Mouse (Mus musculus): Measurements from ENCODE around the gene Ovol2. TPM values are rescaled to one million over a fixed set of nuclear protein-coding genes. Genes with fewer than 3 reads are reported as not detected.

The Ovol2 gene
- total RNA-seq, 1 experiment: 1.8 TPM

- Histone ChIP-seq H3K9ac (ENCODE audit: insufficient read depth, low read depth, low read length, poor library complexity, severe bottlenecking) (no peak overlapping the region), H3K4me3 (ENCODE audit: insufficient read depth in 1 of 2, low read depth in 1 of 2, low read length in 2 of 2, poor library complexity in 1 of 2, severe bottlenecking in 1 of 2) (peak overlapping the region; percentile 17 to 25; a peak in 1 of 4 replicates), H3K27ac (ENCODE audit: insufficient read depth, low read depth, low read length, poor library complexity, severe bottlenecking) (no peak overlapping the region), H3K9me3 (ENCODE audit: control insufficient read depth, insufficient read depth, low read depth, low read length) (no peaks in the 10 kb centered on the region; the same call in 1 of the 2 replicates), H3K36me3 (ENCODE audit: control insufficient read depth, insufficient read depth, low read length, poor library complexity, severe bottlenecking) (no peaks in the 10 kb centered on the region), H3K4me1 (ENCODE audit: control insufficient read depth in 2 of 2, insufficient read depth in 2 of 2, low read length in 2 of 2, poor library complexity in 1 of 2) (peaks cover 4 to 9% of the 10 kb centered on the region in 2 experiments; a peak in 3 of 4 replicates)
- DNase-seq (ENCODE audit: low read depth, low spot score): no peak
- in situ Hi-C loops (cut with MboI; ENCODE audit: low sequenced_read_pairs in 2 of 2, unreplicated experiment in 2 of 2): no loop called here
- TF ChIP-seq ZNF384 (IDR thresholded peaks at IDR 0.05; ENCODE audit: low read depth, low read length) (no peak), CHD2 (IDR thresholded peaks at IDR 0.05; ENCODE audit: low read depth, low read length) (no peak)
Measured at GRCm38 (mm10) chr2:144329451-144329850, 2.5 kb downstream of the Ovol2 start.

- TF ChIP-seq ZNF384 (IDR thresholded peaks at IDR 0.05; ENCODE audit: low read depth, low read length) (no peak), HCFC1 (IDR thresholded peaks at IDR 0.05; ENCODE audit: borderline replicate concordance, insufficient read depth, low read length) (no peak), CHD2 (IDR thresholded peaks at IDR 0.05; ENCODE audit: low read depth, low read length) (no peak), MAFK (IDR thresholded peaks at IDR 0.05; ENCODE audit: insufficient read depth, low read depth, low read length) (no peak), ZC3H11A (IDR thresholded peaks at IDR 0.05; ENCODE audit: borderline replicate concordance, low read depth, low read length) (no peak)
- H3K4me1 ChIP-seq (ENCODE audit: control insufficient read depth in 2 of 2, insufficient read depth in 2 of 2, low read length in 2 of 2, poor library complexity in 1 of 2): peaks cover 2 to 3% of the 10 kb centered on the region in 2 experiments; a peak in 3 of 4 replicates
- no peak overlapping the region for H3K27ac ChIP-seq (ENCODE audit: insufficient read depth, low read depth, low read length, poor library complexity, severe bottlenecking)
- H3K36me3 ChIP-seq (ENCODE audit: control insufficient read depth, insufficient read depth, low read length, poor library complexity, severe bottlenecking): no peaks in the 10 kb centered on the region
- in situ Hi-C loops (cut with MboI; ENCODE audit: low sequenced_read_pairs in 2 of 2, unreplicated experiment in 2 of 2): no loop called here
- no peak overlapping the region for H3K9ac ChIP-seq (ENCODE audit: insufficient read depth, low read depth, low read length, poor library complexity, severe bottlenecking)
- no peaks in the 10 kb centered on the region for H3K9me3 ChIP-seq (ENCODE audit: control insufficient read depth, insufficient read depth, low read depth, low read length)
- H3K4me3 ChIP-seq (ENCODE audit: insufficient read depth in 1 of 2, low read depth in 1 of 2, low read length in 2 of 2, poor library complexity in 1 of 2, severe bottlenecking in 1 of 2): no peak overlapping the region
- no peak for DNase-seq (ENCODE audit: low read depth, low spot score)
Measured at GRCm38 (mm10) chr2:144324218-144324617, 7.7 kb downstream of the Ovol2 start.

GRCm38 (mm10) chr2:144311372-144311771 is 20.6 kb downstream of the Ovol2 start:
- no peak for TF ChIP-seq HCFC1 (IDR thresholded peaks at IDR 0.05; ENCODE audit: borderline replicate concordance, insufficient read depth, low read length)
- TF ChIP-seq MAFK (IDR thresholded peaks at IDR 0.05; ENCODE audit: insufficient read depth, low read depth, low read length): no peak
- no peak for TF ChIP-seq CHD2 (IDR thresholded peaks at IDR 0.05; ENCODE audit: low read depth, low read length)
- in situ Hi-C loops (cut with MboI; ENCODE audit: low sequenced_read_pairs in 2 of 2, unreplicated experiment in 2 of 2): no loop called here
- no peak overlapping the region for H3K27ac ChIP-seq (ENCODE audit: insufficient read depth, low read depth, low read length, poor library complexity, severe bottlenecking)
- H3K36me3 ChIP-seq (ENCODE audit: control insufficient read depth, insufficient read depth, low read length, poor library complexity, severe bottlenecking): no peaks in the 10 kb centered on the region
- H3K4me3 ChIP-seq (ENCODE audit: insufficient read depth in 1 of 2, low read depth in 1 of 2, low read length in 2 of 2, poor library complexity in 1 of 2, severe bottlenecking in 1 of 2): no peak overlapping the region
- no peak for DNase-seq (ENCODE audit: low read depth, low spot score)
- no peak overlapping the region for H3K9ac ChIP-seq (ENCODE audit: insufficient read depth, low read depth, low read length, poor library complexity, severe bottlenecking)
- peaks cover 0 to 13% of the 10 kb centered on the region in 2 experiments; a peak in 2 of 4 replicates for H3K4me1 ChIP-seq (ENCODE audit: control insufficient read depth in 2 of 2, insufficient read depth in 2 of 2, low read length in 2 of 2, poor library complexity in 1 of 2)
- H3K9me3 ChIP-seq (ENCODE audit: control insufficient read depth, insufficient read depth, low read depth, low read length): no peaks in the 10 kb centered on the region

- Histone ChIP-seq H3K36me3 (ENCODE audit: control insufficient read depth, insufficient read depth, low read length, poor library complexity, severe bottlenecking) (no peaks in the 10 kb centered on the region), H3K27ac (ENCODE audit: insufficient read depth, low read depth, low read length, poor library complexity, severe bottlenecking) (peak overlapping the region; percentile 40; the same call in 1 of the 2 replicates), H3K4me1 (ENCODE audit: control insufficient read depth in 2 of 2, insufficient read depth in 2 of 2, low read length in 2 of 2, poor library complexity in 1 of 2) (peaks cover 0 to 16% of the 10 kb centered on the region in 2 experiments; a peak in 2 of 4 replicates), H3K9me3 (ENCODE audit: control insufficient read depth, insufficient read depth, low read depth, low read length) (no peaks in the 10 kb centered on the region), H3K9ac (ENCODE audit: insufficient read depth, low read depth, low read length, poor library complexity, severe bottlenecking) (no peak overlapping the region), H3K4me3 (ENCODE audit: insufficient read depth in 1 of 2, low read depth in 1 of 2, low read length in 2 of 2, poor library complexity in 1 of 2, severe bottlenecking in 1 of 2) (no peak overlapping the region)
- no peak for DNase-seq (ENCODE audit: low read depth, low spot score)
- in situ Hi-C loops (cut with MboI; ENCODE audit: low sequenced_read_pairs in 2 of 2, unreplicated experiment in 2 of 2): no loop called here
- TF ChIP-seq HCFC1 (IDR thresholded peaks at IDR 0.05; ENCODE audit: borderline replicate concordance, insufficient read depth, low read length) (no peak), ZC3H11A (IDR thresholded peaks at IDR 0.05; ENCODE audit: borderline replicate concordance, low read depth, low read length) (no peak), ZNF384 (IDR thresholded peaks at IDR 0.05; ENCODE audit: low read depth, low read length) (no peak), CHD2 (IDR thresholded peaks at IDR 0.05; ENCODE audit: low read depth, low read length) (no peak), MAFK (IDR thresholded peaks at IDR 0.05; ENCODE audit: insufficient read depth, low read depth, low read length) (no peak)
Measured at GRCm38 (mm10) chr2:144310273-144310672, 21.7 kb downstream of the Ovol2 start.

- Histone ChIP-seq H3K36me3 (ENCODE audit: control insufficient read depth, insufficient read depth, low read length, poor library complexity, severe bottlenecking) (no peaks in the 10 kb centered on the region), H3K9ac (ENCODE audit: insufficient read depth, low read depth, low read length, poor library complexity, severe bottlenecking) (no peak overlapping the region), H3K4me1 (ENCODE audit: control insufficient read depth in 2 of 2, insufficient read depth in 2 of 2, low read length in 2 of 2, poor library complexity in 1 of 2) (peaks cover 0 to 16% of the 10 kb centered on the region in 2 experiments; a peak in 2 of 4 replicates), H3K4me3 (ENCODE audit: insufficient read depth in 1 of 2, low read depth in 1 of 2, low read length in 2 of 2, poor library complexity in 1 of 2, severe bottlenecking in 1 of 2) (no peak overlapping the region), H3K9me3 (ENCODE audit: control insufficient read depth, insufficient read depth, low read depth, low read length) (no peaks in the 10 kb centered on the region), H3K27ac (ENCODE audit: insufficient read depth, low read depth, low read length, poor library complexity, severe bottlenecking) (no peak overlapping the region)
- in situ Hi-C loops (cut with MboI; ENCODE audit: low sequenced_read_pairs in 2 of 2, unreplicated experiment in 2 of 2): no loop called here
- DNase-seq (ENCODE audit: low read depth, low spot score): no peak
- TF ChIP-seq ZC3H11A (IDR thresholded peaks at IDR 0.05; ENCODE audit: borderline replicate concordance, low read depth, low read length) (no peak), HCFC1 (IDR thresholded peaks at IDR 0.05; ENCODE audit: borderline replicate concordance, insufficient read depth, low read length) (no peak)
Measured at GRCm38 (mm10) chr2:144308561-144308960, 23.4 kb downstream of the Ovol2 start.

All from ES-E14 (cell line).